Mouse (Mus musculus) liver, embryonic 11.5 days (tissue): ENCODE data around the gene Ankrd54. TPM values are rescaled to one million over a fixed set of nuclear protein-coding genes. Genes with fewer than 3 reads are reported as not detected.

Source experiments
- ATAC-seq: fragments of 200-750 bp; cut with Nextera tagmentation; replicated peaks from 2 replicates; pipeline ENCODE4 v1.8.0; 2017; ENCODE audit warnings: moderate number of reproducible peaks, mild to moderate bottlenecking, moderate TSS enrichment, moderate library complexity; ENCODE audit not compliant: low FRiP score
- DNase-seq: peaks from one replicate; pipeline ENCODE4 v3.0.0-alpha.2; 2017; ENCODE audit warnings: low spot score
- H3K27ac ChIP-seq: fragments of 300-500 bp; sonication (generic); 2 replicates; pipeline ENCODE4 v1.5.1; 2014; ENCODE audit warnings: mild to moderate bottlenecking, low read depth, low read length, control low read depth
- H3K27me3 ChIP-seq: fragments of 300-500 bp; sonication (generic); replicated peaks from 2 replicates; pipeline ENCODE4 v1.6.1; 2014; ENCODE audit warnings: low read length, mixed read lengths; ENCODE audit not compliant: control insufficient read depth, insufficient read depth
- H3K36me3 ChIP-seq: fragments of 300-500 bp; sonication (generic); 2 replicates; pipeline ENCODE4 v1.6.1; 2014; ENCODE audit warnings: mild to moderate bottlenecking, low read length, moderate library complexity, mixed read lengths; ENCODE audit not compliant: control insufficient read depth, insufficient read depth
- H3K4me1 ChIP-seq: fragments of 300-500 bp; sonication (generic); replicated peaks from 2 replicates; pipeline ENCODE4 v1.6.1; 2014; ENCODE audit warnings: low read length, mixed read lengths; ENCODE audit not compliant: control insufficient read depth, insufficient read depth
- H3K4me2 ChIP-seq: fragments of 300-500 bp; sonication (generic); 2 replicates; pipeline ENCODE4 v1.6.1; 2014; ENCODE audit warnings: mild to moderate bottlenecking, control low read depth, moderate library complexity
- H3K4me3 ChIP-seq: fragments of 300-500 bp; sonication (generic); 2 replicates; pipeline ENCODE4 v1.5.1; 2014; ENCODE audit warnings: low read depth, low read length, control low read depth
- H3K9ac ChIP-seq: fragments of 300-500 bp; sonication (generic); 2 replicates; pipeline ENCODE4 v1.6.1; 2014; ENCODE audit warnings: low read depth, low read length, control low read depth
- H3K9me3 ChIP-seq: fragments of 300-500 bp; sonication (generic); 2 replicates; pipeline ENCODE4 v1.6.1; 2016; ENCODE audit warnings: low read length, inconsistent platforms, mixed read lengths; ENCODE audit not compliant: control insufficient read depth
- WGBS: fragments of 180-500 bp; shearing (Covaris S2); extraction: QIAGEN DNeasy Blood & Tissue Kit; methylation state at CpG from one replicate; pipeline ENCODE4 v1.1.7; 2014; 5-methylcytosine and 5-hydroxymethylcytosine counted together
- polyA plus RNA-seq: library from polyadenylated mRNA; unstranded; fragments of >200 nt; fragmentation: Nextera tagmentation; extraction: Ambion mirVana; gene quantifications from 2 replicates; pipeline ENCODE4 v1.2.1, GENCODE M21; 2014

The Ankrd54 gene
- polyA plus RNA-seq, 1 experiment from 2014 or later: 57.2 TPM

DNA sequence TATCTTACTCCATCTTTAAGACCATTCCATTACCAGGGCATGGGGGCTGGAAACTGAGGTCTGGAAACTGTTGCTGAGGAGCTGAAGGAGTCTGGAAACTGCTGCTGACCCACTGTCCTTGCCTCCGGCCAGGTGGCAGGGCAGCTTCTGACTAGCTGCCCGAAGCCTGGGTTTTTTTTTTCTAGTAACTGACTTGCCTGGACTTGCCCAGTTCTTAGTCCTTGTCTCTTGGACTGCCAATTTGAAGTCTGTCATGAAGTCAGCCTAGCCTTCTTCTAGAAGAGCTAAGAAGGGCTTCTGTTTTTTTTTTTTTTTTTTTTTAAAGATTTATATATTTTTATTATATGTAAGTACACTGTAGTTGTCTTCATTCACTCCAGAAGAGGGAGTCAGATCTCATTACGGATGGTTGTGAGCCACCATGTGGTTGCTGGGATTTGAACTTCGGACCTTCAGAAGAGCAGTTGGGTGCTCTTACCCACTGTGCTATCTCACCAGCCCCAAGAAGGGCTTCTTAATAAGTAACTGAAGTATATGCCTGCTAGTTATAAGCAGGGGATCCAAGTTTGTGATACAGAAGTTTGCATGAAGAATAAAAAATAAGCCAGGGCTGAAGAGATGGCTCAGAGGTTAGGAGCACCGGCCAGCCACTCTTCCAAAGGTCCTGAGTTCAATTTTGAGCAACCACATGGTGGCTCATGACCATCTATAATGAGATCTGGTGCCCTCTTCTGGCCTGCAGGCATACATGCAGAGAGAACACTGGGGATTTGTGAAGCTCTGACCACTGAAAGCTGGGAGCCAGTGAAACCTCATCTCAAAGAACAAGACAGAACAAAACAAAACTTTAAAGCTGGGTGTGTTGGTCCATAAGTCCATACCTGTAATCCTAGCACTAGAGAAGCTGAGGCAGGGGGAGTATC is 8.7 kb upstream of the Ankrd54 start:
- ATAC-seq (no peak), DNase-seq (no peak)
- peaks cover under 1% of the 10 kb centered on the region; the same call in 1 of the 2 replicates for H3K36me3 ChIP-seq
- 60% methylated on average over 5 of the region's 5 CpGs for WGBS
- no peak overlapping the region for H3K4me2 ChIP-seq
- H3K4me1 ChIP-seq: peaks cover 35% of the 10 kb centered on the region
- no peaks in the 10 kb centered on the region for H3K9me3 ChIP-seq
- no peaks in the 10 kb centered on the region for H3K27me3 ChIP-seq
- no peak overlapping the region for H3K9ac ChIP-seq
- no peak overlapping the region for H3K4me3 ChIP-seq
- no peak overlapping the region for H3K27ac ChIP-seq

GRCm38 (mm10) chr15:79068416-79068815 is 5.7 kb upstream of the Ankrd54 start:
- Histone ChIP-seq H3K4me1 (peaks cover 32% of the 10 kb centered on the region), H3K36me3 (no peaks in the 10 kb centered on the region), H3K4me3 (no peak overlapping the region), H3K27ac (peak overlapping the region; percentile 79), H3K27me3 (no peaks in the 10 kb centered on the region), H3K4me2 (peak overlapping the region; percentile 39), H3K9ac (no peak overlapping the region), H3K9me3 (no peaks in the 10 kb centered on the region)
- WGBS: 66% methylated on average over 3 of the region's 3 CpGs
- ATAC-seq: peak; percentile 76
- DNase-seq: no peak

- Histone ChIP-seq H3K4me2 (peak overlapping the region; percentile 39), H3K9ac (no peak overlapping the region), H3K27me3 (no peaks in the 10 kb centered on the region), H3K27ac (peak overlapping the region; percentile 79), H3K9me3 (no peaks in the 10 kb centered on the region), H3K4me1 (peaks cover 33% of the 10 kb centered on the region), H3K4me3 (no peak overlapping the region), H3K36me3 (no peaks in the 10 kb centered on the region)
- WGBS: 31% methylated on average over 3 of the region's 3 CpGs
- ATAC-seq (peak; percentile 33), DNase-seq (no peak)
Measured at GRCm38 (mm10) chr15:79067631-79068030, 4.9 kb upstream of the Ankrd54 start.

GRCm38 (mm10) chr15:79066276-79066675 is 3.6 kb upstream of the Ankrd54 start:
- Histone ChIP-seq H3K27me3 (no peaks in the 10 kb centered on the region), H3K36me3 (no peaks in the 10 kb centered on the region), H3K4me2 (no peak overlapping the region), H3K4me1 (peaks cover 41% of the 10 kb centered on the region), H3K4me3 (no peak overlapping the region), H3K9ac (no peak overlapping the region), H3K27ac (peak overlapping the region; percentile 79; the same call in 1 of the 2 replicates), H3K9me3 (no peaks in the 10 kb centered on the region)
- ATAC-seq (no peak), DNase-seq (no peak)
- 46% methylated on average over 2 of the region's 2 CpGs for WGBS

- peaks cover 43% of the 10 kb centered on the region for H3K4me1 ChIP-seq
- WGBS: 59% methylated on average over 8 of the region's 8 CpGs
- ATAC-seq: no peak
- H3K4me2 ChIP-seq: no peak overlapping the region
- H3K9ac ChIP-seq: no peak overlapping the region
- no peak for DNase-seq
- H3K9me3 ChIP-seq: no peaks in the 10 kb centered on the region
- no peaks in the 10 kb centered on the region for H3K36me3 ChIP-seq
- no peak overlapping the region for H3K4me3 ChIP-seq
- no peak overlapping the region; the same call in 1 of the 2 replicates for H3K27ac ChIP-seq
- no peaks in the 10 kb centered on the region for H3K27me3 ChIP-seq
Measured at GRCm38 (mm10) chr15:79065086-79065770, 2.5 kb upstream of the Ankrd54 start.

DNA sequence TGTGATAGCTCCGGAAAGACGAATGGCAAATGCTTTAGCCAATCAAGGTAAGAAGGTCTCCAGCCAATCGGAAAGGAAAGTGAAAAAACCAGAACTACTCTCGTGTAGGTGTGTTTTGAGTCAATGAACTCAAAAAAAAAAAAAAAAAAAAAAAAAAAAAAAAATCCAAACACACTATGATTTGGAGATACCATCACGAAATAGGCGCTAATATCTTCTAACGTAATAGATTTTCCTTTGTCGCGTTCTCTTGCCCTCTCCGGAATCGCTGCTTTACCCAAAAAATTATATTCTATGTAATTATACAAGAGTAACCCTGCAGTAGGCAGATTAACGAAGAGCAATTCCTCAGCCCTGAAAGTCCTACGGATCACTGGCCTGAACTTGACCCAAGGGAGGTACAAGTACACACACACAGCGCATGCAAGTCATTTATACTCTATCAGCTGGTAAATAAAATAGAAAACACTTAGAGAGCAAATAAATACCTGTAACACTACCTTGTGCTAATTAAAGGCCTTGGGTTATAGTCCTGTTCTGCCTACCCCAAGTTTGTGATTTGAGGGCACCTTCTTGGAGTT is 557 bp upstream of the Ankrd54 start:
- Histone ChIP-seq H3K36me3 (peaks cover 17% of the 10 kb centered on the region), H3K4me3 (peak overlapping the region; percentile 44), H3K27me3 (no peaks in the 10 kb centered on the region), H3K4me1 (peaks cover 41% of the 10 kb centered on the region), H3K9me3 (no peaks in the 10 kb centered on the region), H3K4me2 (peak overlapping the region; percentile 72), H3K27ac (peak overlapping the region; percentile 62), H3K9ac (peak overlapping the region; percentile 37)
- WGBS: 10% methylated on average over 14 of the region's 14 CpGs
- ATAC-seq (no peak), DNase-seq (no peak)

DNA sequence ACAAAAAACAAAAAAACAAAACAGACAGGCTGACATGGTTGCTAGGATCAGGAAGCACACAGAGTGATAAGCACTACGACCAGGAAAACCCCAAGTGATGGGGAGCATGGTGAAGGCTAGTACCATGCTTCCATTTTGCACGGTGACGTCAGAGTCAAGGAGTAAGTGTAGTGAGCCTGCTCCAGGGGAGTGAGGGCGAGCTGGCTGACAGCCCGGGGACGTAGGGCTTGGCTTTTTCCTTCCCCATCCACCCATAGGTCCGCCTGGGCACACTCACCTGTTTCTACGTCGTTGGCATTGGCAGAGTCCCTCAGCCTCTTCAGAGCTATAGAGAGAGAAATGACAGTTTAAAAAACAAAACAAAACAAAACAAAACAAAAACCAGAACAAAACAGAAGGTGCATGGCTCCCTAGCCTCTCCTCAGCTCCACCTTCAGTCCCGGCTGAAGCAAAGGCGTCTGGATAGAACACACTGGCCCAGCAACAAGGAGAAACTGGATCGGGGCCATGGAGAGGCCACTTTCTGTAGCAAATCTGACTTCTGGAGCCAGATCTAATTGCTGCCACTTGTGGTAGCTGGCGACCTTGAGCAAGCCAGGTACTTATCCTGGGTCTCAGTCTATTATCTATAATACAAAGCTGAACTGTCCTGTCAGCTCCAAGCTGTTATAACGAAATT is 1.7 kb downstream of the Ankrd54 start:
- Histone ChIP-seq H3K36me3 (peaks cover 35% of the 10 kb centered on the region), H3K27me3 (no peaks in the 10 kb centered on the region), H3K4me1 (peaks cover 28% of the 10 kb centered on the region), H3K4me3 (peak overlapping the region; percentile 90; the same call in 1 of the 2 replicates), H3K9me3 (no peaks in the 10 kb centered on the region), H3K9ac (peak overlapping the region; percentile 91; the same call in 1 of the 2 replicates), H3K27ac (no peak overlapping the region), H3K4me2 (peak overlapping the region; percentile 91)
- DNase-seq (no peak), ATAC-seq (no peak)
- WGBS: 82% methylated on average over 14 of the region's 14 CpGs

GRCm38 (mm10) chr15:79057850-79058249 is 4.8 kb downstream of the Ankrd54 start:
- H3K4me3 ChIP-seq: no peak overlapping the region
- ATAC-seq: peak; percentile 54
- no peak overlapping the region for H3K9ac ChIP-seq
- no peak for DNase-seq
- 63% methylated on average over 6 of the region's 6 CpGs for WGBS
- no peak overlapping the region for H3K4me2 ChIP-seq
- no peaks in the 10 kb centered on the region for H3K27me3 ChIP-seq
- H3K36me3 ChIP-seq: peaks cover 60% of the 10 kb centered on the region
- 0 out of 2 replicates have a peak overlapping the region, but pooled peaks have one; percentile 26 for H3K27ac ChIP-seq
- no peaks in the 10 kb centered on the region for H3K9me3 ChIP-seq
- H3K4me1 ChIP-seq: peaks cover 22% of the 10 kb centered on the region
